Mouse (Mus musculus) MN1 (cell line): ENCODE results near the gene Susd2.

ENCODE experiments used
- DNase-seq: peaks from one replicate; pipeline ENCODE4 v3.0.0-alpha.2; 2016; ENCODE audit warnings: low spot score

Susd2 gene

DNA sequence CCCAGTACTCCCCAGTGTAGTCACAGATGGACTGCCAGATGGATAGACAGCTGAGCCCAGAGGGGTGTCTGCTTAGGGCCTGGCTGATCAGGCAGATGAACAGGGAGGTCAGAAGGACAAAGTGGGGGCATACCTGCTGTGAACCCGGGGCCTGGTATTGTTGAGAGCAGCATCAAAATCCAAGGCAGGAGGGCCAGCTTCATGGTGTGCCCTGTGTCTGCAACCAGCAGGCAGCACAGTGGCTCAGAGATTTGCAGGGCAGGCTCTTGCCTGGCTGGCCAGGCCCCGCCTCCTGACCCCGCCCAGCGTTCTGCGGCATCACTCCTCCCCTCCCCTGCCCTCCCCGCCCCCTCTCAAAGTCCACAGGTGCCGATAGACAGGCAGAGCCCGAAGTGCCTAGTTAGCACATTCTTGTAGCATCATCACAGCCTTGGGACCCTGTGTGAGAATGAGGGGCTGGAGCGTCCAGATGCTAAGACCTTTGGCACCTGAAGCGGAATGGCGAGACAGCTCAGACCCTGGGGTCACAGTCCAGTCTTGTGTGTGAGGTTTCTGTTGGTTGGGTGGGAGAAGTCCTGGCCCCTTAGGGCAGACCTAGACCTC is at the start of gene Susd2:
TSS of gene Susd2 (minus strand) at position 268 of the 603 bp plus-strand sequence.
- DNase-seq: peak; percentile 40

DNA sequence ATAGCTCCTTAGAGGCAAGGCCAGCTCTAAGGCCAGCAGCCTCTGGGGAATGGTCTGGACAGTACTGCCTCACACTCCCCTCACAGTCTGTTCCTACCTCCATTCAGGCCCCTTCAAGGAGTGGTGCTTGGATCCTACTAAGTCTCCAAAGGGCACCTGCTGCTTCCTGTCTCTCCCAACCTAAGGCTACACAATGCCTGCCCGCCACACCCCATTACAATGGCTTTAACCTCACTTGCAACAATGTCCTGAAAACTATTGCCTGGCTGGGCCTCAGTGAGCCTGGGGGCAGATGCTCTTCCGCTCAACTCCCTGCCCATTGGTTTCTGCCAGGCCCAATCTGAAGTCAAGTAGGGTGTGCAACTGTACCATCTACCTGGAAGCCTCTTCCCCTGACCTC is 44.8 kb upstream of the Susd2 start:
- no peak for DNase-seq

DNA sequence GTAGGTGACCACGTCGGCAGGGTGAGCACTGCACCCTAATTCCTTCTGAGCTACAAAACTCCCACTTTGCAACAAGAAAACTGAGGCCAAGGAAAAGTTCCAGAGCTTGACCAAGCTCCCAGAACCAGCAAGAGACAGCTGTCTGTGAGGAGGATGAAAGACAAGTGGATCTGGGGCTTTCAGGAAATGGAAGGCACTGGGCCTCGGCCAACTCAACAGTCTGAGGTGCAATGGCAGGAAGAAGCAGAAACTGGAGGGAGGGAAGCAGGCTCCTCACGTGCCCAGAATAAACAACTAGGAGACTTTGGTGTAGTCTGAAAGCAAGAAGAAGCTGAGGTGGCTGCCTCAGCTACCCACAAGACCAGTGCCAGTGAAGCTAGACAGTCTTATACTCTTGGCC is 42.9 kb upstream of the Susd2 start:
- no peak for DNase-seq

DNA sequence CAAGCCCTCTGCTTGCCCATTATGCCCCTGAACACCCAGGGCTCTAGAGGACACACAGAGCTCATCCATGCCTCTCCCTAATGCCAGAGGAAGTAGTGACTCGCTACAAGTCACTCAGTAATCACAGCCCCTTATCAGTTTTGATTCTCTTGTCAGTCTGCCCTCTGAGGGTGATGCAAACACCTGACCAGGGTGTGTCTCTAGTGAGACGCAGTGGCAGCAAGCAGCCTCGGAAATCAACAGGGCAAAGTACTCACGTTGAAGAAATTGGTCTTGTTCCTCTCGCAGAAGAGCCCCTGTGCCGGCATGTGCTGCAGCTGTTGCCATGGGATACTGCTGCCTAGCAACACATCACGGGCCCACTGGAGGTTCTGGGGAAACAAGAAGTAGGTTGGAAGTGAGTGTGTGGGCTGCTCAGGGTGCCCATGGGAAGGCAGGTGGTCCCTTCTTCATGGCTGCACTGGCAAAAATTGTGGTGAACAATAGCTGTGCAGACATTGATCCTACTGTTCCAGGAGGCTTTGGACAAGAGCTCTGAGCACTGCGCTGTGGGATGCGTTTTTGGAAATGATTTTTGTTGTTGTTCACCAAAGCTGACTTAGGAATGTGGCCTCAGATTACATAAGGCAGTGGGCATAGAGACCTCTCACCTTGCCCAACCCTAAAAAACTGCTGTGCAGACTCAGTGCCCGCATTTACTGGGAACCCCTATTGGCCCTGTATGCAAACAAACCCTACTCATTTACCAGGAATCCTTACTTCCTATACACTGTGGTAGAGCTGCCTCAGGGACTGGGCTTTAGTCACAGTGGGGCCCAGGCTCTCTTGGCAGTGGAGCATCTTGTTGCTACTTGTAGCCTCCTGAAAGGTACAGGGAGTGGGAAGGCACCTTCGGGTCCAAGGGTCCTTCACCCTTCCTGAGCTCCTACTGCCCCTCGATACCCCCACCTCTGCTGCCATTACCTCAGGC is 40.5 kb upstream of the Susd2 start:
- peak; percentile 58 for DNase-seq

DNA sequence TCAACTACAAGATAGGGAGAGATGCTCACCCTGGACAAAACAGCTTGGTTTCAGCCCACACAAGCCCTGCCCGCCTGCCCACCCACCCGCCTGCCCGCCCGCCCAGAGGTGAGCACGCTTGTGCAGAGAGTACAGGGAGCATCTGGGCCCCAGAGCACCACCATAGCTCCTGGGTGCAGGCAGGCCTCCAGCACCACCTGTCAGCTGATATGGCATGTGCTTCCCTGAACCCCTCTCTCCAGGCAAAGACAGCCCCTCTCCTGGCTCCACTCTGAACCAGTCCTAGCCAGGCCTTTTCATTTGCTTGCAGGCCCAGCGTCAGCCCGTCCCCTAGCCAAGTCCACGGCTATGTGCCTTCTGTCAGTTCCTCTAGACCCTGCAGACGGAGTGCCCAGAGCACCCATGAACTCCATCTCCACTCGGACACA is 36.8 kb upstream of the Susd2 start:
- DNase-seq: no peak

DNA sequence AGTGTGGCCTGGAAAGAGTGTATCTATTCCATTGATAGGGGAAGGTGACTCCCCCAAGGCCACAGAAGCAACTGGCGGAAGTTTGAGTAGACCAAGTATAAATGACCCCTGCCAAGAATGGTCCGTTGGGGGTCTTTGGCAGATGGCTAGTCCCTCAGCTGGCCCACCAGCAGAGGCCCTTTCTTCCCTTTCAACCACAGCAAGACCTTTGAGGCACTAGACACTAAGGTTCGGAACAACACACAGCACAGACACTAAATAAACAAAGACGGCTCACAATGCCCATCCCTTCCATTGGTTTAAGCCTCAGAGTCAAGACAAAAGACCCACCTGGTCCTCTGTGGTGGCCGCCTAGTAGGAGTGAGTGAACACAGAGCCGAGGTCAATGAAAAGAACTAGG is 35.4 kb upstream of the Susd2 start:
- no peak for DNase-seq

DNA sequence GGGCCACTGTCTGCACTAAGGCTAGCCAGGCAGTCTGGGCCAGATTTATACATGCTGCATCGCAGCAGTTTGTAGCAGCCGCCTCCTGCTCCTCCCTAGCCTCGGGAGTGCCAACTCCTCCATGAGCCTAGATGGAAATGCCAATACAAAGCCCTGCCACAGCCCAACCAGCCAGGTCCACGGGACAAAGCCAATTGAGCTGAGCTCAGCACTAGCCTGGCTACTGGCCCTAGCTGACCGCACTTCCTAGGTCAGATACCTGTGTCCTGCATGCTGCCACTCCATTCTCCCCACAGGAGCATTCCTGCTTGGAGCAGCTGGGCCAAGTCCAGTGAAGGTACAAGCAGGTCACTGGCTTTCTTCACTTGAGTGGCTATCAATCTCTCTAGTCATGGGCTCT is 34.2 kb upstream of the Susd2 start:
- DNase-seq: no peak

DNA sequence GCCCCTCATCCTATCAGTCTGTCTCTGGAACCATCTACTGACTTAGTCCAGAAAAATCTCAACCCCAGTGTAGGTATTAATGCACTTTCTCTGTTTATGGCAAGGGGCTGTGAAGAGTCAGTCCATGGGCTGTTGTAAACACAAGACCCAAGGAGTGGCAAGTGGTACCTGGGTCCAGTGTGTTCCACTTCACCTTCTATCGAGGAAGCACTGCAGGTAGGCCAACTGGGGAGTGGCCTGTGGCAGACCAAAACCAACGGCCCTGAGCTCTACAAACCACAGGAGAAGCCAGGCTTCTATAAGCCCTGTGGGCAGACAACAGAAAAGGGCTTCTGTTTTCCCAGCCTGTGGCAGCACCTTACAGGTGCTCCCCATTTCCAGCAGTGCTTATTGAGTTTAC is 33.8 kb upstream of the Susd2 start:
- no peak for DNase-seq

DNA sequence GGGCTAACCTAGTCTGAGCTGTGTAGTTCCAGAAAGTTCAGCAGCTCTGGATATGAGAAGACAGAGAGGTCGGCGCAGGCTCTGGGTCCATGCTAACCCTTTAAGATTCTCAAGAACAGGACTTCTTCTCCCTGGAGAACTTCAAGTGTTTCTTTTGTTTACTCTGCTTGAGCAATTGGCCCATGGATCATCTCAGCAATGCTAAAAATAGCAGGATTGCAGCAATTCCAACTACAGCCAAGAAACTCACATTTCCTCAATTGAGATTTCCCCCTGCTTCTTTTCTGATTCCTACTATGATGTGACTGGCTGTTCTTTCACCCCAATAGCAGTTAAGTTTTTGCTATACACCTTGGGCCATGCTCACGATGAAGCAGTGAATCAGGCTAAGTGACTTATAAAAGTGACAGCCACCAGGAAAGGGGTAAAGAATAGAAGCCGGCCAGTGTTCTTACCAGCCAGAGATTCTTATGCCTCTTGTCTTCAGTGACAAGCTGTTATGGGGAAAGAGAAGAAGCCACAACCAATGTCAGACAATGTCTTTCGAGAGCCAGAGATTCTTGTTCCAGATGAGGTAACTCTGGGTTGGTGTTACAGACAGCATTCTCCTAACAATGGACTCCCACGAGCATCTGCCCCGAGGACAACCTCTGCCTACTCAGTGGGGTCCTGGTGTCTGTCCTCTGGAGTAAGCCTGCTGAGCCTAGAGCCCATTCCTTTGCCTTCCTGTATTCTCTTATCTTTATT is 33.2 kb upstream of the Susd2 start:
- DNase-seq: no peak

DNA sequence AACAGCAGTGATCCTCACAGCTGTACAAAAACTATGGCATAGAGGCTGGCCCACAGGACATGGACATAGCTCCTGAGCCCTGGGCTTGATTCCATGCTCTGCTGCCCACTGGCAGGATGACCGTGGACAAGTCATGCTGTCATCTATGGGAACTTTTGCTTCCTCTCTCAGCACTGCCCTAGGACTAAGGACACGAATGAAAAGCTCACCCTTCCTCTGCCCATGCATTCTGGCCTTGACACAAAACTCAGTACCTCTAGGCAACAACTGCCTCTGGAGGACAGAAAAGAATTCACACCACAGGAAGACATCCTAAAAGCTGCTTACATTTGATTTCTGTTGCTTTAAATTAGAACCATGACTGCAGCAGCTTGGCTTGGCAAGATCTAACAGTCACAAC is 32.5 kb upstream of the Susd2 start:
- DNase-seq: no peak

DNA sequence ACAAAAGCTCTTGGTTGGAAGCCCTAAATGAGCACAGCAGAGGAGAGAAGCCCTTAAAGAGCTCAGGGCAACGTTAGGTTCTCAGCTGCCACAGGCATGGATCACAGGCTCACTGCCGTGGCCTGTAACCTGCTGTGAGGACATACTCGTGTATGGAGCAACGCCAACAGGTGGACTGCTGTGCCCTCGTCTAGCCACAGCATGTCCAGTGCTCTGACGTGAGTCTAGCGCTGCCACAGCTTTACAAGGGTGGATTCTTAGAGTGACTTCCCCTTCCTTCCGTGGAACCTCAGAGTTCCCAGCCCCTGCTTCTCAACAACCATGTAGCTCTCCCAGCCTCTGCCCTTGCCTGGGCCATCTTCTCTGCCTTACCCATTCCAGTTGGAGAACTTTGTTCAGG is 31.8 kb upstream of the Susd2 start:
- no peak for DNase-seq

DNA sequence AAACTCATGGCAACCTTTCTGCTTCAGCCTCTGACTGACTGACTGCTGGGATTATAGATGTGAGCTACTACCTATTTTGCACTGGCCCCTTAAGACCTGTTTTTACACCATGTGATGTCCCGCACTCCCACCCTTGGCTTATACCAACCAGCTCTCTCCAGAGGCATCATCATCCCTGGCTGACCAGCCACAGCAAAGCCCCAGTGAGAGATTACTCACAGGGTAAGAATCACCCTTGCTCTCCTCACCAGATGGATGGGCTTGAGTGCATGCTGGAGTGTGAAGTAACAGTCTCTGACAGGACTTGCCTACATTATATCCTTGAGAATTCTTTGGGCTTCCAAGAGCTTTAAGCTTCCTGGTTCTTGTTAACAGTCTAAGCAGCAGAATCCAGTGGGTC is 26.1 kb upstream of the Susd2 start:
- DNase-seq: no peak

DNA sequence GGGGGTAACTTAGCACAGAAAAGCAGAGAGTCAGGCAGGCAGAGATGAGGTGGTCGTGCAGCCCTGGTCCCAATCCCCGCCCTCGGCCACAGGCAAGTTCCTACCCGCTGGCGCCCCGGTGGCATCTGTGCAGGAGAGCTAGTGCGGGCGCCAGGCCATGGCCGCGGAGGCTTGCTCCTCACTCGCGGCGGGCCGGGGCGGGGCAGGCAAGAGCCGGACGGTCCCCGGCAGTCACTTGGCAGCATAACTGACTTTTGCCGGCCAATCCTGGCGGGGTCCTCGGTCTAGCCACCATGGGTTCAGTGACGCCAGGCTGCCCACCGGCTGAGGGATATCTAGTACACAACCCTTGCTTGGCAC is 24.1 kb upstream of the Susd2 start:
- peak; percentile 65 for DNase-seq

DNA sequence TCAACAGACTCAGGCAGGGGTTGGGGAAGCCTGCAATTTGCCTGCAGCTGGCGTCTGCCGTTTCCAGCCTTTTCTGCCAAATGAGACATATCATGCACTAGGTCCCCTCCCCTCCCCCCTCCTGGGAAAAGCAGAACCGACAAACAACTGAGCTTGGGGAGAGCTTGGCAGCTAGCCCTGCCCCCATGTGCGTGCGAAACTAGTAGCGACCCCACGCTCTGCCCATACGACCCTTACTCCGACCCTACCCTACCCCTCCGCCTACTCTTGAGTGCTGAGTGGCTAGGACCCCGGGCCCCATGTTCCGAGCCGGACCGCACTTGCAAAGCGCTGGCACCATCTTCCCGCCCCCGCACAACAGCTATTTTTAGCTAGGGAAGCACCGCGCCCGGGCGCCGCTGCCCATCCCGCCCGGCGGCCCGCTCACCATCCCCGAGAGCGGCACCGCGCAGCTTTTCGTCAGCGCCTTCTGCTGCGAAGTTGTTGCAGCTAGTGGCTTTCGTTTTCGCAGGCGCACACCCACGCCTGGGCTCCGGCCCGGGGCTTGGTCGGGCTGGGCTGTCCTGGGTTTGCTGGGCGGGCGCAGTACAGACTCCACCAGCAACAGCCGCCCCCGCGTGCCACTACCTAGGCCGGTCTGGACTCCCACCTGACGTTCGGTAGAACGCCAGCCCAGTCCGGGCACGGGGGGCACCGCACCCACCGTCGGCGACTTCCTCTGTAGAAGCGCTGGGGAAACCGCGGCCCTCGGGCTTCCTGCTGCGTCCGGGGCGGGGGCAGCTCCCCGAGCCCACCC is 23.5 kb upstream of the Susd2 start:
- DNase-seq: peak; percentile 73

DNA sequence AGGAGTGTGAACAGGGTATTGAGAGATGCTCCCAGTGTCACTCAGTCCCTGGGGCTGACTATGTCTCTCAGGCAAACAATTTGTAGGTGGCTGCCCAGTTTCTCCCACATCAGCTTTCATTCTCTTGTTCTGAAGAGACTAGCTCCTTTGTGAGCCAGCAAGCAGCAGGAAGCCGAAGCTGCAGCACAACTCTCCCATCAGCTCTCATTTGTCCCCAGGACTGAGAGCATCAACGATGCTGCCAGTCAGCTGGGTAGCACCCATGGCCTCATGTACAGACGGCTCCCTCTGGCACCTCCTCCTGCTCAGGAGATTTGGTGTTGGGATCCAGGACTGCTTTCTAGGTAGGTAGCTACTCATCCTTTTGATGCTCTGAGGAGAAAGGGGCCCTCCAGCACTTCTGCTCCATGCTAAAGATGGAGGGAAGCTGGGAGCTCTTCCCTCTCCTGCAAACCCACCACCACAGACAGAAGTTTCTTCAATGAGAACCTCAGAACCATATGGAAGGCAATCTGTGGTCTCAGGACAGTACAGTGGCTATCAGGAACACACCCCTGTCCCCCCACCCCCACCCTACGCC is 22.7 kb upstream of the Susd2 start:
- no peak for DNase-seq

DNA sequence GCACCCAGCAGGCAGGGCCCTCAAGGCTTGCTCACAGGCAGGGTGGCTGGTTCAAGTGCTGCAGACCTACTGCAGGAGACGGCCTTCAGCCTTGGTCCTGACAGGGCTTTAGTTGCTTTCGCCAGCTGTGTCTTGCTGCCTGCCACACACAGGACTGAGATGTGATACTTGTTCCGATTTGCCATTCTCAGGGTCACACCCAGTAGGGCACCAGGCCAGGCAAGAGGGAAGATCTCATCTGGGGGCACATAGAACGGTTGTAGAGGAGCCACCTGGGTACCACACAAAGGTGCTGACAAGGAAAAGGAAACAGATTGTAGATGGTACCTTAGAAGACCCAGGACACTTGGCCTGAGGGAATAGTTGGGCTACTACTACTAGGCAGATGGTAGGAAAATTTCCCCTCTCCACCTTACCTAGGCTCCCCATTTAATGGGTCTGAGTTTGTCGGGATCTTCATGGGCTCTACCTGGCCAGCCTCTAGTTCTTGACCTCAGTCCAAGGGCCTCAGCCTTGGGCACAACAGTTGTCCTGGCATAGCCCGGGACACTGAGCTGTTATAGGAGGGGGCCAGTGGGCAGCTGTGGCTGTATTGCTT is 21.0 kb upstream of the Susd2 start:
- no peak for DNase-seq

DNA sequence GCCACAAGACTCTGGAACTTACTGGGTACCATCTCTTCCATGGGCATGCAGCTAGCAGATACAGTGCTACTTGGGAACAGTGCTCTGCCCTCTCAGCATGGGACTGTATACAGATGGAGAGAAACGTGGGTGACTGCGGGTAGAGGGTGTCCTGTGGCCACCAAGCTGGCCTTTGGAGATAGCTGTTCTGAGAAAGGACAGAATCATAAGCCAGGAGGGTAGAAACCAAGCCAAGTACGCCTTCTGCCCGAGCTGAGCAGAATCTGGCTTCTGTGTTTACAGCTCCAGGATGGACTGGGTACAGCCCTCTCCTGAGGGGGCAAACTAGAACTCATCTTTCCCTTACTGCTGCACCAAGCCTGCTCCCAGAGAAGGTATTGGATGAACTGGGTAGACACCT is 18.8 kb upstream of the Susd2 start:
- DNase-seq: no peak

DNA sequence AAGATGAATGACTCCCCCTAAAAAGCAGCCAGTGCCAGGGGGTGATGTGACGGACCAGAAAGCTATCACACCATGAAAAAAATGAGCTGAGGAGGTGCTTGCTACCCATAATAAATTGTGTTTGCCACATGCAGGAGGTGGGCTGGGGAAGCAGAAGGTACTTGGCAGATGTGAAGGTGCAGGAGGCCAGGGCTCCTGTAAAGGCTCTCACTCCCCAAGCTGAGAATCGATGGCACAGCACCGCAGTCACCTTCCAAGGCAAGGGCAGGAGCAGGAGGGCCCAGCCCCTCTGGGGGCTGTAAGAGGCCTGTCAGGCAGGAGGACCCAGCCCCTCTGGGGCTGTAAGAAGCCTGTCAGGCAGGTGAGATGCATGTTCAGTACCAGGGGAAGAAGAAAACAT is 18.1 kb upstream of the Susd2 start:
- no peak for DNase-seq

DNA sequence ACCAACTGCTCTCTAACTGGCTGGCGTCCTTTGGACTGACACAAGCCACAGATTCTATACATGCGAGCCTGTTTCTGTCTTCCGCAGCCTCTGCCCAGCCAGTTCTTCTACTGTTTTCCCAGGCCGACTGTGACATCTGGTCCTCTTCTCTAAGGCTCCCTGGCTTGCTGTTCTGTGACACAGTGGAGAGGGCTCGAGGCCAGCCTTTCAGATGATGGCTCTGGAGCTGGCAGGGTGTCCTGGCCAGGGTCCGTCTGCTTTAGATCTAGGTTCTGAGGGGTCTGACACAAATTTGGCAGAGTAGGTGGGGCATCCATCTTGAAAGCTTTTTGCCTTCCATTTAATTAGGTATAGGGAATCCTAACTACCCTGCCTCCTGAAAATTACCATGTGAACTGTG is 17.6 kb upstream of the Susd2 start:
- peak; percentile 12 for DNase-seq

DNA sequence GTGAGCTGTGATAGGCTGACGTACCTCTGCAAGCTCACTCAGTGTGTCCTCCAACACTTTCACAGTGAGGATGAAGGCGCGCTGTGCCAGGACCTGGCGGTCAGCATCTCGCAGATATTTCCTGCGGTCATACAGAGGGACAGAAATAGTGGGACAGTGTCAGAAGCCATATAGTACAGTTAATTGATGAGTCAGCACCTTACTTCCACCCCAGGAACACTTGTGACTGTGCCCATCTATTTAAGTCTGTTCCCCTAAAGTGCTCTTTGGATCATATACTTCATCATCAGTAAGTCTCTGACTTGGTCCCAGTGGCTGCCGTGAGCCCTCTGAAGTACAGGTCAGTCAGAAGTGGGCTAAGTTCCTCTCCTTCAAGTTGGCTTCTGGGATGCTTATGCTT is 14.0 kb upstream of the Susd2 start:
- no peak for DNase-seq

DNA sequence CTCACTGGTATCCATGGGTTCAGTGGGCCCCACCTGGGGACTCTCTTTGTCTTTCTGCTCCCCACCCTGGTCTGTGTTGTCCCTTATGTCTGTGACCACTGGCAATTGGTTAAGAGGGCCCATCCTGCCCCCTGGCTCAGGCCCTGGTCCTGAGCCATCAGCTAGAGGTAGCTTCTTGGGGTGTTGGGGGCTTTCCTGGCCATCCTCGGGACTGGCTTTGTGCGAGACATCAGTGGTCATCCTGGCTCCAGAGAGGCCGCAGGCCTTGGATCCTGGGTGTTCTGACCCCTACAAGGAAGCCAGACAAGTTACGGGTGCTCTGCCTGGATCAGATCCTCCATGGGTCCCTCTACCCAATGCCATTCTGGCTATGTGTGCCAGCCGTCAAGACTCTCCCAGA is 13.4 kb upstream of the Susd2 start:
- no peak for DNase-seq
